Mouse (Mus musculus) layer of hippocampus, postnatal 36 days (tissue): ENCODE results near the gene Olfr488. TPM values are rescaled to one million over a fixed set of nuclear protein-coding genes. Genes with fewer than 3 reads are reported as not detected.
"Not testable (repeated sequence)": the region's sequence is repeated elsewhere in the genome, so short reads cannot be mapped to it uniquely, and the experiment has no call there.

ENCODE experiments used
- DNase-seq, 2 experiments: peaks; one replicate each; pipeline ENCODE4 v3.0.0; 2022
- total RNA-seq, 2 experiments: library from RNA; stranded (reverse); gene quantifications; 2 replicates each; pipeline ENCODE4 v1.2.3; 2021

Olfr488 gene
- not detected for total RNA-seq

- DNase-seq: no peak
Observed at GRCm38 (mm10) chr7:108258247-108258646, at the start of gene Olfr488. TSS of gene Olfr488 (minus strand) at chr7:108258347.

DNA sequence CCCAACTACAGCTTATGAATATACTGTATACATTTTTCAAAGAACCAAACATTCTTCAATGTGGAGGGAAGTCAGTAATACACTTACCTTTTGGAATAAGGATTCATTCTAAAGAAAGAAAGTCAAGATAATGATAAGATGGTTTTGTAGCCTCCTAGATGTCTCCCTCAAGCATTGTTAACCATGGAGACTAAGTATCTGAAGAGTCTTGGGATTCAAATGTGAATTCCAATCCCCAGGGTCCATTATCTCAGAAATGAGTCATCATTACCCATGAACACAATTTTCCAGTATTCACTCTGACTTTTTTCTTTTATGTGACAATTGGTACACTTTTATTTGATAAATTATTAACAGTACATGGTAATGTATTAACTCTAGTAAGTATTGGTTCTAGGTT, 30.7 kb upstream of the Olfr488 start, which contains the start of gene Olfr490:
Gene Olfr490 (minus strand): TSS at position 101 of the 400 bp plus-strand sequence.
- DNase-seq: no peak

- DNase-seq: no peak
Observed at GRCm38 (mm10) chr7:108233551-108233950, 24.6 kb downstream of the Olfr488 start.

- DNase-seq: not testable (repeated sequence)
Observed at GRCm38 (mm10) chr7:108214536-108214935, 43.6 kb downstream of the Olfr488 start, which contains the start of gene Olfr487. TSS of gene Olfr487 (minus strand) at chr7:108214636.

Other genes starting within 250 kb of the Olfr488 start
- gene Olfr478, start 224.4 kb downstream of the Olfr488 start, total RNA-seq: not detected
- not detected for gene Olfr479, start 207.7 kb downstream of the Olfr488 start, total RNA-seq
- not detected for gene Olfr480, start 191.0 kb downstream of the Olfr488 start, total RNA-seq
- not detected for gene Olfr481, start 178.5 kb downstream of the Olfr488 start, total RNA-seq
- 1 to 10 TPM; 2.0 to 2.6 TPM for gene Olfr482, start 160.8 kb downstream of the Olfr488 start, total RNA-seq
- not detected for gene Olfr483, start 157.5 kb downstream of the Olfr488 start, total RNA-seq
- gene Olfr484, start 130.9 kb downstream of the Olfr488 start, total RNA-seq: not detected
- not detected for gene Olfr485, start 98.5 kb downstream of the Olfr488 start, total RNA-seq
- gene Olfr486, start 85.6 kb downstream of the Olfr488 start, total RNA-seq: not detected
- gene Olfr487, start 43.7 kb downstream of the Olfr488 start, total RNA-seq: not detected
- not detected for gene Olfr490, start 30.6 kb upstream of the Olfr488 start, total RNA-seq
- not detected for gene Olfr491, start 55.1 kb upstream of the Olfr488 start, total RNA-seq
- not detected for gene Olfr492, start 65.3 kb upstream of the Olfr488 start, total RNA-seq
- not detected for gene Olfr493, start 88.6 kb upstream of the Olfr488 start, total RNA-seq
- gene Olfr494, start 107.0 kb upstream of the Olfr488 start, total RNA-seq: not detected
- gene Olfr495, start 134.8 kb upstream of the Olfr488 start, total RNA-seq: not detected
- not detected for gene Olfr497, start 162.1 kb upstream of the Olfr488 start, total RNA-seq
- not detected for gene Olfr498, start 207.0 kb upstream of the Olfr488 start, total RNA-seq